Mouse (Mus musculus): ENCODE measurements around the gene Mfap4.

Mfap4 gene

GRCm38 (mm10) chr11:61484613-61485540 lies at the start of gene Mfap4:
Mfap4 (plus strand) TSS chr11:61485431.
- DNase-seq (ENCODE audit: low read depth), result no peak

GRCm38 (mm10) chr11:61436298-61436697 lies 48.9 kb upstream of the Mfap4 start:
- no peak for DNase-seq (ENCODE audit: low read depth)

GRCm38 (mm10) chr11:61439170-61439569 lies 46.1 kb upstream of the Mfap4 start:
- DNase-seq (ENCODE audit: low read depth), result peak; percentile 33

- DNase-seq (ENCODE audit: low read depth), result no peak
Measured at GRCm38 (mm10) chr11:61440416-61440815, 44.8 kb upstream of the Mfap4 start.

GRCm38 (mm10) chr11:61441670-61442069 lies 43.6 kb upstream of the Mfap4 start:
- DNase-seq (ENCODE audit: low read depth), result no peak

GRCm38 (mm10) chr11:61443807-61444206 lies 41.4 kb upstream of the Mfap4 start:
- no peak for DNase-seq (ENCODE audit: low read depth)

- no peak for DNase-seq (ENCODE audit: low read depth)
Measured at GRCm38 (mm10) chr11:61447296-61447695, 37.9 kb upstream of the Mfap4 start.

- DNase-seq (ENCODE audit: low read depth), result no peak
Measured at GRCm38 (mm10) chr11:61448041-61448440, 37.2 kb upstream of the Mfap4 start.

GRCm38 (mm10) chr11:61448599-61449225 lies 36.5 kb upstream of the Mfap4 start:
- no peak for DNase-seq (ENCODE audit: low read depth)

GRCm38 (mm10) chr11:61449499-61450292 lies 35.5 kb upstream of the Mfap4 start:
- DNase-seq (ENCODE audit: low read depth), result no peak

GRCm38 (mm10) chr11:61464071-61464470 lies 21.2 kb upstream of the Mfap4 start:
- no peak for DNase-seq (ENCODE audit: low read depth)

GRCm38 (mm10) chr11:61465422-61465821 lies 19.8 kb upstream of the Mfap4 start:
- DNase-seq (ENCODE audit: low read depth), result no peak

- no peak for DNase-seq (ENCODE audit: low read depth)
Measured at GRCm38 (mm10) chr11:61468534-61468933, 16.7 kb upstream of the Mfap4 start.

GRCm38 (mm10) chr11:61469317-61469917 lies 15.8 kb upstream of the Mfap4 start:
- peak; percentile 20 for DNase-seq (ENCODE audit: low read depth)

GRCm38 (mm10) chr11:61470880-61471279 lies 14.4 kb upstream of the Mfap4 start:
- DNase-seq (ENCODE audit: low read depth), result no peak

GRCm38 (mm10) chr11:61473630-61474029 lies 11.6 kb upstream of the Mfap4 start:
- no peak for DNase-seq (ENCODE audit: low read depth)

- no peak for DNase-seq (ENCODE audit: low read depth)
Measured at GRCm38 (mm10) chr11:61476786-61477382, 8.3 kb upstream of the Mfap4 start.

GRCm38 (mm10) chr11:61477566-61478508 lies 7.4 kb upstream of the Mfap4 start:
- DNase-seq (ENCODE audit: low read depth), result no peak

- DNase-seq (ENCODE audit: low read depth), result no peak
Measured at GRCm38 (mm10) chr11:61478788-61479187, 6.4 kb upstream of the Mfap4 start.

All from 416B (cell line).